Mouse (Mus musculus) kidney, postnatal 4 days (tissue): ENCODE results near the gene Defb11.
"Not testable (repeated sequence)": the region's sequence is repeated elsewhere in the genome, so short reads cannot be mapped to it uniquely, and the experiment has no call there.

ENCODE experiments used
- DNase-seq, 2 experiments: peaks; one replicate each; pipeline ENCODE4 v3.0.0; 2021; ENCODE audit warnings: mixed read lengths in 2 of 2

Gene Defb11

DNA sequence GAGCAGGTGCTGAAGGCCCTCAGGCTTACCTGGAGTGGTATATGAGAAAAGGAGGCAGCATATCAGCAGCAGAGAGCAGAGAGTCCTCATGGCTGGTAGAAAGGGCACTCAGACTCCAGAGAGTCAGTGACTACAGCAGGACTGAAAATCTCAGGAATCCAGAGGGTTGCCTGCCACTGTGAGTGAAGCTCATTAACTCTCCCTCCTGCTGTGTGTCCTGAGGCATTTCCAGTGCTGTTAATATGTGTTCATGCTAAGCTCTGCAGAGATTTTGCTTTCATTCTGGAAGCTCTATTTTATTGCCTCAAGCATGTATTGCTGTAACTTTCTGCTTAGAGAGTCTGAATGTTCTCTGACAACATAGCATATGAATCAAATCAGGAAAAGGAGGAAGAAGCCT lies at the start of gene Defb11:
Gene Defb11, minus strand, starts transcription at position 123 of the 400 bp plus-strand sequence.
- DNase-seq = peak in 1 of 2 experiments; percentile 3

DNA sequence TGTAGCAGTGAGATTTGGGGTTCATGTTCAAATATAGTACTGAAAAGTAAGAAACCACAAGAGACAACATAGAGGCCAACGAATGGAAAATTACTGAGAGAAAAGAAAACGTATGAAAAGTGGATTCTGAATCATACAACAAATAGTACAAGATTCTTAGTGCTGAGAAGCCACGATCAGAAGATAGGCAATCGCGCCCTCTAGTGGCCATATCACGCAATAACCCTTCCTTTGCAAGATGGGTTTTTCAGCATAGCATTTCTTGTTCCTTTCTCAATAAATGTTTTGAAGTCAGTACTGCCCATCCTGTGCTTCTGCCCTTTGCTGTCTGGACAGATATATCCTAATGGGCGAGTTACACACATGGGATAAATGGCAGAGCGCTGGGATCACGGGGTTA lies 49.1 kb upstream of the Defb11 start:
- peak; percentile 67 to 68 for DNase-seq

DNA sequence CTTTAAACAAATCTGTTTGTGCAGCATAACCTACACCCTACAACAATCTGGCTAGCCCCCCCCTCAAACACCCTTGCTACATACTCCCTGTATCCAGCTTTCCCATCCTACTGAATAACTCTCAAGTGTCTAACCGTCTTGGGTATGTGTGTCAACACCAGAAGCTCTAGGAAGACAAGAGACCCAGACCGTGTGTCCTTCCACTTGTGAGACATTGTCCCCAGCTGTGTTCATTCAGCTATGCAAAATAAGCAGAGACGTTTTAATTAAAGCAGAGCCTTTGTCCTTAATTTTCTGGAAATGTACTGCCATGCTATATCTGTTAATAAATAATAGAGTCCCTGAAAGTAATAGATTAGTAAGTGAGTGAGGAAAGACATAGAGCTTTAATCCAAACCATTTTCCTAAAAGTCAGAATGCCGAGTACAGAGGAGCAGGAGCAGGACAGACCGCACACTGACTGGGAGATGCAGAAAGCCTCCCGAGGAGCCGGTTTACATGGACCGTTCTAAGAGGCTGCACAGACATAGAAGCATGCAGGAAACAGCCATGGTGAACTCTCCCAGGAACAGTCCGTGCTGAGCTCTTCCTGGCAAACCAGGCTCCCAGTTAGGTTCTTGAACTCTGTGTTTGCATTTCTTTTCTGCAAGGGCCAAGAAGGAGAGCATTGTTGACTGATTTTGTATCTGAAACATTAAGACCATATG lies 41.3 kb upstream of the Defb11 start:
- DNase-seq = peak in 1 of 2 experiments; percentile 24

DNA sequence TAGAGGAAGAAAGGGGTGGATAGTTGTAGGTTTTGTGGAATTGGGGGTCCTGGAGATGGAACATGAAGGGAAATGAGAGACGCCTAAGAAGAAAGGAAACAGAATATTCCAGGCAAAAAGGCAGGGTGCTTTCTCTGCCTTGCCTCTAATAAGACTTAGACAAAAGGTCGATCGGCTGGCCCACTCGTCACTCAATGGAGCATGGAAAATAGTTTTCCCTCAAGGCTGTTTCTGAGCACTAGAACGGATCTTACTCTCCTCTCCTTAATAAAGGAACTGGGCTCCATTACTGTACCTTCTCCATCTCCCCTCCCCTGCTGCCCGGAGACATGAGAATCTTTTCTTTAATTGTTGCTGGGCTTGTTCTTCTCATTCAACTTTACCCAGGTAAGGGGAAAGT lies 40.2 kb upstream of the Defb11 start, which contains the start of gene Defb13:
Gene Defb13, plus strand, starts transcription at position 301 of the 400 bp plus-strand sequence.
- DNase-seq = no peak

DNA sequence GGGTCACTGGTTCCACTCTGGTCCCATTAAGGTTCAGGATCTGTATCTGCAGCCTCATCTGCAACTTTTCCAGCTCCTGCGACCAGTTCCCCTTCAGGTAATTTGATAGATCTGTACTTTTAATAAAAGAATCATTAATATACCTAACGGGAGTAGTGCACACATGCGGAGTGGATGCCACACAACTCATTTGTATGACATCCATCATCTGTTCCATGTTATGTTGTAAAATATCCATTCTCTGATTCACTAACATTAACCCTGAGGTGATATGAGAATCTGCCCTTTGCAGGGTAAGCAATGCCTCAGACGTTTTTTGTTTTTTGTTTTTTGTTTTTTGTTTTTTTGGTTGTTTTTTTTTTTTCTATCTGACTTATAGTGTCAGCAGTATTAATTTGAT lies 31.8 kb upstream of the Defb11 start, which contains the start of gene Defb35:
Gene Defb35, plus strand, starts transcription at position 301 of the 400 bp plus-strand sequence.
- DNase-seq = not testable (repeated sequence)

DNA sequence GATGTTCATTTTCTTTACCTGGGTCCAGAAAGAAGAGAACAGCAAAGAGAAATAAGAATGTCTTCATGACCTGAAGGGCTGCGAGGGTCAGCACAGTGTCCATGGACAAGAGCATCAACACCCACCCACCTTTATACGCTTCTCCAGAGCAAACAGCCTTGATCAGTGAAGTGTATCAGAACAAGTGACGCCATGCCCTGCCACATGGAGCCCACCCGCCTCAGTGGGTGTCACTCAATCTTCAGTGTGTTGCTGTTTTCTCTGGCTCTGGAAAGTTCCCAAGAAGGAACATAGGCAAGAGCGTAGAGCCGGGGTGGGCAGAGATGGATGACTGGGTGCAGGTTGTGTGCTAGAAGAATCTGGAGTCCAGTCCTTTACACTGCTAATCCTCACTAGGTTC lies 26.4 kb upstream of the Defb11 start, which contains the start of gene Defb15:
Gene Defb15, minus strand, starts transcription at position 101 of the 400 bp plus-strand sequence.
- no peak for DNase-seq

DNA sequence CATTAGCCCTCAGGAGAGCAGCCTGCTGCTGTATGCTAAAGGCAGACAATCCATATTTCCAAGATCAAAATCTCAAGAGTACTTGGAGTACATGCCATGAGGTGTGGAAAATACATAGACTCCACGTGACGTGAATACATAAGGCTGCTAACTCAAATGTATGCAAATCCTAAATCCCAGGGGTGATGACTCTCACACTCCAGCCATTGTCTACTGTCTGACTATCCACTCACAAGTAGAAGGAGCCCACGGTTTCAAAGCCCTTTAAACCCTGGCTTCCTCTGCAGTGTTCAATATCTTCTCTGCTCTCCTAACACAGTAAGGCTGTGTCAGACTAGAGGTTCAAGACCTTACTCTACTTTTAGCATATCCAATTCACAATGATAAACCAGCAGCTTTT lies 24.5 kb upstream of the Defb11 start:
- not testable (repeated sequence) for DNase-seq

DNA sequence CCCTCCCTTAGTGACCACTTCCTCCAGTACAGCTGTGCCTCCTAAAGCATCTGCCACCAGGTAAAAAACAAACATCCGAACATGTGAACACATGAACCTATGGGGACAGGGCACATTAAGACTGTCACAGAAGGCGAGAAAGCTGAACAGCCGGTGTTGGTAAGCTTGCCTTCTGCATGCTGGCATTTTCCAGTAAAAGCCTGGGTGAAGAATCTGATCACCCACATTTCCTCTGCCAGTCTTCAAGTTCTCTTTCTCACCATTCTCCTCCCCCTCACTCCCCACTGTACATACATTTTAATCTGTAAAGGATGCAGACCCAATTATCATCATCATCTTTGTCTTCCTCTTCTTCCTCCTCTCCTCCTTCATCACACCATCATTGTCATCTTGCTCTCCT lies 9.4 kb upstream of the Defb11 start:
- DNase-seq = no peak

DNA sequence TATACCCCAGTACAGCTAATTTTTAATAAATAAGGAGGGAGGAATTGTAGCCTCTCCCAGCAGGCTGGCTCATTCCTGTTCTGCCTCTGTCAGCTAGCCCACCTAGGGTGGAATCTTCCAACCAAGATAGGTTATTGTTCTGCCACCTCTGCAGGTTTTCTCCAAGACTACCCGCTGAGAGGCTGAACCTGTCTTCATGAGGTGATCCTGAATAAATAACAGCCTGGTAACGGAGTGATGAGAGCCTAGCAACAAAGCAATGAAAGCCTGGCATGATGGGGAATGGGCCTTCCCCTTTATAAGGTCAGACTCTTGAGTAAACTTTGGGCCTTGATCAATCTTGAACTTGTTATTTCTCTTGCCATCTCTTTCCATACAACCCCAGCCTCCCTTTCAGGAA lies 6.3 kb upstream of the Defb11 start:
- no peak for DNase-seq

DNA sequence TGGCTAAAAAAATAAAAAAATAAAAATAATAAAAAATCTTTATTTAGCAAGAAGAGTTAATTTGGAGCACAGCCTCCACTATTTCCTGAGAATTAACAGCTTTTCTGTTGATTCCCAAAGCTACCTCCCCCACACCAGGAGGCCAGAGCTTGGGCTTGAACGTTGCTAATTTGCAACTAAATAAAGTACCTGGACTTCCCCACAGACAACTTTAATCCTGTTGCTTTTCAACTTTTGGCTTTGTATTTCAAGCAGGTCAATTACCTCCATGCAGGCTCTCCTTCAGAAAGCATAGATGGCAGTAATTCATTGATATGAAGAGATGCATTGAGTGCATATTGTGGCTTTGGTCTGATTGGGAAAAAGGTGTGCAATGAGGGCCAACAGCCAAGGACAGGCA lies 5.7 kb upstream of the Defb11 start:
- no peak for DNase-seq

DNA sequence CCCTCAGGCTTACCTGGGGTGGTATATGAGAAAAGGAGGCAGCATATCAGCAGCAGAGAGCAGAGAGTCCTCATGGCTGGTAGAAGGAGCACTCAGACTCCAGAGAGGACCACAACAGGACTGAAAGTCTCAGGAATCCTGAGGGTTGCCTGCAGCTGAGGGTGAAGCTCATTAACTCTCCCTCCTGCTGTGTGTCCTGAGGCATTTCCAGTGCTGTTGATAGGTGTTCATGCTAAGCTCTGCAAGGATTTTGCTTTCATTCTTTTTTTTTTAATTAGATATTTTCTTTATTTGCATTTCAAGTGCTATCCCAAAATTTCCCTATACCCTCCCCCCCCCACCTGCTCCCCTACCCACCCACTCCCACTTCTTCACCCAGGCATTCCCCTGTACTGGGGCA lies 20.9 kb downstream of the Defb11 start, which contains the start of gene Defb9:
Gene Defb9, minus strand, starts transcription at position 101 of the 400 bp plus-strand sequence.
- DNase-seq = not testable (repeated sequence)

DNA sequence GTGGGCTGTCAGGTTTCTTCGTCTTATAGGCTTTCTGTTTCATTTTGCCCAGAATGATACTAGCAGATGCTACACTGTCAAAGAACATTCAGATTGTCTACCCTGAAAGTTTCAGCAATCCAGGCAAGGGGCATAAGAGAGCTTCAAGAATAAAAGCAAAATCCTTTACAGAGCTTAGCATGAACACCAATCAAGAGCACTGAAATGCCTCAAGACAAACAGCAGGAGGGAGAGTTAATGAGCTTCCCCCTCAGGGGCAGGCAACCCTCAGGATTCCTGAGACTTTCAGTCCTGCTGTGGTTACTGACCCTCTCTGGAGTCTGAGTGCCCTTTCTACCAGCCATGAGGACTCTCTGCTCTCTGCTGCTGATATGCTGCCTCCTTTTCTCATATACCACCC lies 47.6 kb downstream of the Defb11 start, which contains the start of gene Defb10:
Gene Defb10, plus strand, starts transcription at position 316 of the 400 bp plus-strand sequence.
- not testable (repeated sequence) for DNase-seq
